Mouse (Mus musculus) bone marrow macrophage, adult 2 months (primary cell): ENCODE measurements at regions not wholly inside any gene's neighbourhood (a gene's known extent, or its start where the extent isn't known, plus 50 kb on each side); places are given as distances from the start of the nearest gene placed in this dataset.

Experiments
- CTCF ChIP-seq: IDR thresholded peaks from 2 replicates; pipeline ENCODE4 v1.5.1; 2012; ENCODE audit warnings: low read depth, mild to moderate bottlenecking, low read length, moderate library complexity
- POLR2A ChIP-seq: IDR thresholded peaks from 2 replicates; pipeline ENCODE4 v1.6.1; 2012; ENCODE audit warnings: mild to moderate bottlenecking, low read depth, low read length, borderline replicate concordance

- TF ChIP-seq CTCF (no peak), POLR2A (no peak)
Measured at GRCm38 (mm10) chr10:14234896-14235604, 269.2 kb downstream of the Hivep2 start.
